Mouse (Mus musculus): ENCODE data around the gene Tmem38a.

- no peak for TF ChIP-seq CTCF (IDR thresholded peaks at IDR 0.05; ENCODE audit: low read depth)
- no peak for TF ChIP-seq EP300 (IDR thresholded peaks at IDR 0.05; ENCODE audit: low read depth)
Observed at GRCm38 (mm10) chr8:72583056-72583771, 11.4 kb downstream of the Tmem38a start.
